Mouse (Mus musculus) left cerebral cortex, postnatal 14 days (tissue): Measurements from ENCODE around the gene Mpst. TPM values are rescaled to one million over a fixed set of nuclear protein-coding genes. Genes with fewer than 3 reads are reported as not detected.

Experiments used
- DNase-seq, 2 experiments: peaks; one replicate each; pipeline ENCODE4 v3.0.0; 2021 to 2022; ENCODE audit warnings: low spot score in 2 of 2, mixed read lengths in 1 of 2
- intact Hi-C: fragments of 180-260 bp; cut with DNase I; formaldehyde crosslinking; loops from one replicate; pipeline ENCODE4 v1.15.1; 2025
- total RNA-seq, 2 experiments: library from RNA; stranded (reverse); gene quantifications; 2 replicates each; pipeline ENCODE4 v1.2.3; 2021

Mpst gene
- total RNA-seq, 2 experiments from 2014 or later: 39.0 to 47.2 TPM

- DNase-seq: no peak
- intact Hi-C loops: no loop called here
Observed at GRCm38 (mm10) chr15:78430874-78431273, 24.7 kb downstream of the Mpst start.

GRCm38 (mm10) chr15:78431541-78432121, 25.4 kb downstream of the Mpst start:
- intact Hi-C loops: no loop called here
- no peak for DNase-seq

- intact Hi-C loops: no loop called here
Observed at GRCm38 (mm10) chr15:78434896-78435520, 28.8 kb downstream of the Mpst start.

GRCm38 (mm10) chr15:78435681-78436080, 29.5 kb downstream of the Mpst start:
- intact Hi-C loops: no loop called here
- no peak for DNase-seq

More at GRCm38 (mm10) chr15:78434896-78435520, 28.8 kb downstream of the Mpst start:
- peak; percentile 70 to 83 for DNase-seq

GRCm38 (mm10) chr15:78436380-78437192, 30.4 kb downstream of the Mpst start:
- DNase-seq: peak; percentile 85 to 95
- intact Hi-C loops: no loop called here

- peak; percentile 66 to 69 for DNase-seq
- intact Hi-C loops: no loop called here
Observed at GRCm38 (mm10) chr15:78437237-78438017, 31.2 kb downstream of the Mpst start.

- DNase-seq: no peak
- intact Hi-C loops: no loop called here
Observed at GRCm38 (mm10) chr15:78438018-78438394, 31.8 kb downstream of the Mpst start.

GRCm38 (mm10) chr15:78438505-78438904, 32.3 kb downstream of the Mpst start:
- no peak for DNase-seq

GRCm38 (mm10) chr15:78438973-78439372, 32.8 kb downstream of the Mpst start:
- DNase-seq: no peak
- intact Hi-C loops: no loop called here

More at GRCm38 (mm10) chr15:78438505-78438904, 32.3 kb downstream of the Mpst start:
- intact Hi-C loops: no loop called here

- no peak for DNase-seq
- intact Hi-C loops: no loop called here
Observed at GRCm38 (mm10) chr15:78442231-78442630, 36.0 kb downstream of the Mpst start.

- DNase-seq: no peak
- intact Hi-C loops: no loop called here
Observed at GRCm38 (mm10) chr15:78443857-78444256, 37.6 kb downstream of the Mpst start.

GRCm38 (mm10) chr15:78447121-78447520, 40.9 kb downstream of the Mpst start:
- DNase-seq: no peak
- intact Hi-C loops: loop anchor here (2.0 to 5.0 kb wide), 2 partner anchors 82 to 135 kb away; no protein-coding TSS in a partner anchor

GRCm38 (mm10) chr15:78447746-78448535, 41.7 kb downstream of the Mpst start:
- peak; percentile 97 for DNase-seq
- intact Hi-C loops: loop anchor here (2.0 to 5.0 kb wide), 2 partner anchors 81 to 134 kb away; no protein-coding TSS in a partner anchor

GRCm38 (mm10) chr15:78449131-78449530, 42.9 kb downstream of the Mpst start:
- intact Hi-C loops: loop anchor here (5.0 kb wide), 1 partner anchor 133 kb away; no protein-coding TSS in a partner anchor
- no peak for DNase-seq

- peak; percentile 41 to 71 for DNase-seq
Observed at GRCm38 (mm10) chr15:78449694-78450418, 43.6 kb downstream of the Mpst start.

GRCm38 (mm10) chr15:78450419-78450768, 44.2 kb downstream of the Mpst start:
- no peak for DNase-seq
- intact Hi-C loops: loop anchor here (10.0 kb wide), 1 partner anchor 304 kb away; no protein-coding TSS in a partner anchor

More at GRCm38 (mm10) chr15:78449694-78450418, 43.6 kb downstream of the Mpst start:
- intact Hi-C loops: loop anchor here (5.0 to 10.0 kb wide), 2 partner anchors 132 to 305 kb away; no protein-coding TSS in a partner anchor

- no peak for DNase-seq
- intact Hi-C loops: loop anchor here (10.0 kb wide), 1 partner anchor 304 kb away; no protein-coding TSS in a partner anchor
Observed at GRCm38 (mm10) chr15:78451201-78451600, 45.0 kb downstream of the Mpst start.

- no peak for DNase-seq
- intact Hi-C loops: loop anchor here (10.0 kb wide), 1 partner anchor 302 kb away; no protein-coding TSS in a partner anchor
Observed at GRCm38 (mm10) chr15:78452929-78453328, 46.7 kb downstream of the Mpst start.
